Mouse (Mus musculus) hindbrain, embryonic 12.5 days (tissue): ENCODE data around the gene Olfr212. TPM values are rescaled to one million over a fixed set of nuclear protein-coding genes. Genes with fewer than 3 reads are reported as not detected.
"Not testable (repeated sequence)": the region's sequence is repeated elsewhere in the genome, so short reads cannot be mapped to it uniquely, and the experiment has no call there.

Source experiments
- ATAC-seq: fragments of 200-750 bp; cut with Nextera tagmentation; 2 replicates; pipeline ENCODE4 v1.8.0; 2017; ENCODE audit warnings: moderate TSS enrichment; ENCODE audit not compliant: low FRiP score
- H3K27ac ChIP-seq: fragments of 300-500 bp; sonication (generic); 2 replicates; pipeline ENCODE4 v1.5.1; 2016; ENCODE audit warnings: mild to moderate bottlenecking
- H3K27me3 ChIP-seq: fragments of 300-500 bp; sonication (generic); 2 replicates; pipeline ENCODE4 v1.6.1; 2016; ENCODE audit warnings: mild to moderate bottlenecking
- H3K36me3 ChIP-seq: fragments of 300-500 bp; sonication (generic); 2 replicates; pipeline ENCODE4 v1.6.1; 2016; ENCODE audit warnings: mild to moderate bottlenecking
- H3K4me1 ChIP-seq: fragments of 300-500 bp; sonication (generic); 2 replicates; pipeline ENCODE4 v1.6.1; 2016
- H3K4me2 ChIP-seq: fragments of 300-500 bp; sonication (generic); replicated peaks from 2 replicates; pipeline ENCODE4 v1.6.1; 2016; ENCODE audit warnings: mild to moderate bottlenecking
- H3K4me3 ChIP-seq: fragments of 300-500 bp; sonication (generic); 2 replicates; pipeline ENCODE4 v1.5.1; 2016; ENCODE audit warnings: mild to moderate bottlenecking
- H3K9ac ChIP-seq: fragments of 300-500 bp; sonication (generic); 2 replicates; pipeline ENCODE4 v1.6.1; 2016; ENCODE audit warnings: mild to moderate bottlenecking, moderate library complexity
- H3K9me3 ChIP-seq: fragments of 300-500 bp; sonication (generic); replicated peaks from 2 replicates; pipeline ENCODE4 v1.6.1; 2016; ENCODE audit warnings: mild to moderate bottlenecking
- WGBS: fragments of 180-500 bp; shearing (Covaris S2); methylation state at CpG from one replicate; pipeline ENCODE4 v1.1.7; 2016; 5-methylcytosine and 5-hydroxymethylcytosine counted together
- polyA plus RNA-seq: library from polyadenylated mRNA; unstranded; fragments of >200 nt; fragmentation: Nextera tagmentation; extraction: Ambion mirVana; gene quantifications from 2 replicates; pipeline ENCODE4 v1.2.1, GENCODE M21; 2016

Gene Olfr212
- polyA plus RNA-seq, 1 experiment from 2014 or later, result not detected

GRCm38 (mm10) chr6:116542500-116542899 lies 36.2 kb downstream of the Olfr212 start:
- 93% methylated on average over 2 of the region's 2 CpGs for WGBS
- H3K4me3 ChIP-seq, result no peak overlapping the region
- ATAC-seq, result no peak

DNA sequence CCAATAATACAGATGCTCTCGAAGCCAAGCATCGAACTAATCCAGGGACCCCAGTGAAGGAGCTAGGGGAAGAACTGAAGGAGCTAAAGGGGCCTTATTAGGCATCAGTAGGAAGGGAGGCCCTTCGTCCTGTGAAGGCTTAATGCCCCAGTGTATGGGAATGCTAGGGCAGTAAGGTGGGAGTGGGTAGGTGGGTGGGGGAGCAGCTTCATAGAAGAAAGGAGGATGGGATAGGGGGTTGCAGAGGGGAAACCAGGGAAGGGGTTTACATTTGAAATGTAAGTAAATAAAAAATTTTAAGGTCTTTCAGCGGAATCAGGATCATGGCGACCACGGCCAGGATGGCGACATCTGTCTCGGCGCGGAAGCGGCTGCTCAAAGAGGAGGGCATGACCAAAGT lies 44.5 kb downstream of the Olfr212 start, which contains the start of gene Gm5580:
TSS of gene Gm5580 (plus strand) at position 301 of the 400 bp plus-strand sequence.
- not testable (repeated sequence) for H3K4me1 ChIP-seq, H3K9me3 ChIP-seq, ATAC-seq, H3K36me3 ChIP-seq, H3K4me3 ChIP-seq, H3K27ac ChIP-seq, H3K27me3 ChIP-seq, H3K4me2 ChIP-seq, H3K9ac ChIP-seq
- WGBS, result 94% methylated on average over 11 of the region's 11 CpGs

More at GRCm38 (mm10) chr6:116542500-116542899, 36.2 kb downstream of the Olfr212 start:
- H3K36me3 ChIP-seq, result no peaks in the 10 kb centered on the region
- no peaks in the 10 kb centered on the region for H3K27me3 ChIP-seq
- H3K27ac ChIP-seq, result no peak overlapping the region
- no peak overlapping the region for H3K9ac ChIP-seq
- H3K4me1 ChIP-seq, result no peaks in the 10 kb centered on the region
- no peak overlapping the region for H3K4me2 ChIP-seq
- no peaks in the 10 kb centered on the region for H3K9me3 ChIP-seq

DNA sequence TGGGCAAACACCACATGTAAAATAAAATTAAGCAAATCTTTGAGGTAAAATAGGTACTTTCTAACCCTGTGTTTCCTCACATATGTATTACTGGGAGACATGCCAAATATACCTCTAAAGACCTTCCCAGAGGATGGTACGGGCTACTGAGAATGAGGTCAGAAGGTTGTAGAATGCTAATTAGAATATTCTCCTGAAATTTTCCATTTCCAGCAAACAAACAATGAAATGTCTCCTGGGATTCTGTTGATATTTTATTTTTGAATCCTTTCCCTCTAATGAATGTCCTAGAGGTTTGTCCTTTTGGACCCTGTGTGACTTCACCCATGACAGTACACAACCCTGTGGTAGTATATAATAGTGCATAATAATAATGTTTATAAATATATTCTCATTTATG lies 47.6 kb downstream of the Olfr212 start, which contains the start of gene Olfr214:
TSS of gene Olfr214 (plus strand) at position 301 of the 400 bp plus-strand sequence.
- no peak for ATAC-seq
- H3K9ac ChIP-seq, result no peak within 1 kb of the TSS
- no peak within 1 kb of the TSS for H3K27ac ChIP-seq
- no peak within 1 kb of the TSS for H3K4me2 ChIP-seq
- no peaks in the 10 kb centered on the region for H3K9me3 ChIP-seq
- H3K4me3 ChIP-seq, result no peak within 1 kb of the TSS
- no peaks in the 10 kb centered on the region for H3K27me3 ChIP-seq
- H3K4me1 ChIP-seq, result no peaks in the 10 kb centered on the region
- WGBS, result 85% methylated on average over 1 of the region's 1 CpGs
- no peaks in the 10 kb centered on the region for H3K36me3 ChIP-seq

GRCm38 (mm10) chr6:116554952-116555351 lies 48.6 kb downstream of the Olfr212 start:
- H3K27ac ChIP-seq, result no peak overlapping the region
- H3K9me3 ChIP-seq, result no peaks in the 10 kb centered on the region
- no peak overlapping the region for H3K4me3 ChIP-seq
- no peaks in the 10 kb centered on the region for H3K36me3 ChIP-seq
- no peak for ATAC-seq
- H3K4me1 ChIP-seq, result no peaks in the 10 kb centered on the region
- no peaks in the 10 kb centered on the region for H3K27me3 ChIP-seq
- no peak overlapping the region for H3K4me2 ChIP-seq
- H3K9ac ChIP-seq, result no peak overlapping the region
- WGBS, result 79% methylated on average over 3 of the region's 3 CpGs

Other genes with a start within 250 kb of the Olfr212 start
- 8.9 and 9.7 TPM in 2 replicates for gene Zfand4, start 242.3 kb upstream of the Olfr212 start, polyA plus RNA-seq
- 65.0 and 68.5 TPM in 2 replicates for gene March8, start 168.5 kb upstream of the Olfr212 start, polyA plus RNA-seq
- 1.0 and 1.2 TPM in 2 replicates for gene Alox5, start 45.3 kb upstream of the Olfr212 start, polyA plus RNA-seq
- not detected in 2 replicates for gene Olfr211, start 17.4 kb upstream of the Olfr212 start, polyA plus RNA-seq
- gene Olfr213, start 31.9 kb downstream of the Olfr212 start, polyA plus RNA-seq, result not detected in 2 replicates
- 0.23 and 0.52 TPM in 2 replicates for gene Gm5580, start 44.6 kb downstream of the Olfr212 start, polyA plus RNA-seq
- gene Olfr214, start 47.7 kb downstream of the Olfr212 start, polyA plus RNA-seq, result not detected in 2 replicates
- not detected in 2 replicates for gene Olfr215, start 77.7 kb downstream of the Olfr212 start, polyA plus RNA-seq
- 237 and 251 TPM in 2 replicates for gene Zfp422, start 122.5 kb downstream of the Olfr212 start, polyA plus RNA-seq
- 9.5 and 9.7 TPM in 2 replicates for gene Depp1, start 144.1 kb downstream of the Olfr212 start, polyA plus RNA-seq
- gene Rassf4, start 167.4 kb downstream of the Olfr212 start, polyA plus RNA-seq, result 38.7 and 46.7 TPM in 2 replicates
- 0.10 and 0.12 TPM in 2 replicates for gene Tmem72, start 210.4 kb downstream of the Olfr212 start, polyA plus RNA-seq